Mouse (Mus musculus): Measurements from ENCODE around the gene Dtd2. TPM values are rescaled to one million over a fixed set of nuclear protein-coding genes. Genes with fewer than 3 reads are reported as not detected.
A peak's percentile ranks its signal among the peaks of the same experiment; 100 is the strongest.

The Dtd2 gene
- polyA plus RNA-seq, 1 experiment: 12.7 TPM

GRCm38 (mm10) chr12:52001544-52001943, 4.8 kb downstream of the Dtd2 start:
- H3K4me3 ChIP-seq (replicated peaks; ENCODE audit: insufficient read depth, low read depth, low read length): no peak overlapping the region
- no peaks in the 10 kb centered on the region for H3K27me3 ChIP-seq (ENCODE audit: control insufficient read depth, insufficient read depth, low read length)
- H3K27ac ChIP-seq (ENCODE audit: insufficient read depth, low read length): no peak overlapping the region
- H3K4me1 ChIP-seq (ENCODE audit: control insufficient read depth, insufficient read depth, low read length): no peaks in the 10 kb centered on the region; the same call in 1 of the 2 replicates
- peak; percentile 33 to 74 for DNase-seq
- TF ChIP-seq POLR2A (IDR thresholded peaks at IDR 0.05; ENCODE audit: borderline replicate concordance, insufficient read depth, low read length) (no peak), CTCF (IDR thresholded peaks at IDR 0.05; ENCODE audit: borderline replicate concordance, insufficient read depth, low read depth, low read length) (no peak; the same call in 1 of the 2 replicates)
- 5% methylated on average over 4 of the region's 4 CpGs for WGBS

- 85% methylated on average over 9 of the region's 9 CpGs for WGBS
- no peak overlapping the region for H3K4me3 ChIP-seq (replicated peaks; ENCODE audit: insufficient read depth, low read depth, low read length)
- H3K27me3 ChIP-seq (ENCODE audit: control insufficient read depth, insufficient read depth, low read length): no peaks in the 10 kb centered on the region
- H3K27ac ChIP-seq (ENCODE audit: insufficient read depth, low read length): no peak overlapping the region
- no peak for DNase-seq
- TF ChIP-seq POLR2A (IDR thresholded peaks at IDR 0.05; ENCODE audit: borderline replicate concordance, insufficient read depth, low read length) (no peak), CTCF (IDR thresholded peaks at IDR 0.05; ENCODE audit: borderline replicate concordance, insufficient read depth, low read depth, low read length) (no peak)
- no peaks in the 10 kb centered on the region for H3K4me1 ChIP-seq (ENCODE audit: control insufficient read depth, insufficient read depth, low read length)
Measured at GRCm38 (mm10) chr12:51998366-51998932, 7.9 kb downstream of the Dtd2 start.

- H3K27me3 ChIP-seq (ENCODE audit: control insufficient read depth, insufficient read depth, low read length): no peaks in the 10 kb centered on the region
- no peak overlapping the region for H3K4me3 ChIP-seq (replicated peaks; ENCODE audit: insufficient read depth, low read depth, low read length)
- H3K27ac ChIP-seq (ENCODE audit: insufficient read depth, low read length): no peak overlapping the region
- 89% methylated on average over 1 of the region's 1 CpGs for WGBS
- DNase-seq: no peak
- no peak for TF ChIP-seq POLR2A (IDR thresholded peaks at IDR 0.05; ENCODE audit: borderline replicate concordance, insufficient read depth, low read length)
- no peak for TF ChIP-seq CTCF (IDR thresholded peaks at IDR 0.05; ENCODE audit: borderline replicate concordance, insufficient read depth, low read depth, low read length)
- H3K4me1 ChIP-seq (ENCODE audit: control insufficient read depth, insufficient read depth, low read length): no peaks in the 10 kb centered on the region
Measured at GRCm38 (mm10) chr12:51995738-51996536, 10.4 kb downstream of the Dtd2 start.

GRCm38 (mm10) chr12:51990629-51991028, 15.7 kb downstream of the Dtd2 start:
- 69% methylated on average over 2 of the region's 2 CpGs for WGBS
- peaks cover 5% of the 10 kb centered on the region; the same call in 1 of the 2 replicates for H3K4me1 ChIP-seq (ENCODE audit: control insufficient read depth, insufficient read depth, low read length)
- TF ChIP-seq POLR2A (IDR thresholded peaks at IDR 0.05; ENCODE audit: borderline replicate concordance, insufficient read depth, low read length): no peak
- no peak for TF ChIP-seq CTCF (IDR thresholded peaks at IDR 0.05; ENCODE audit: borderline replicate concordance, insufficient read depth, low read depth, low read length)

GRCm38 (mm10) chr12:51988536-51988935, 17.8 kb downstream of the Dtd2 start:
- DNase-seq: no peak
- Histone ChIP-seq H3K4me3 (replicated peaks; ENCODE audit: insufficient read depth, low read depth, low read length) (no peak overlapping the region), H3K27me3 (ENCODE audit: control insufficient read depth, insufficient read depth, low read length) (no peaks in the 10 kb centered on the region), H3K4me1 (ENCODE audit: control insufficient read depth, insufficient read depth, low read length) (peaks cover 8% of the 10 kb centered on the region; the same call in 1 of the 2 replicates), H3K27ac (ENCODE audit: insufficient read depth, low read length) (no peak overlapping the region)
- WGBS: 85% methylated on average over 5 of the region's 5 CpGs
- no peak for TF ChIP-seq CTCF (IDR thresholded peaks at IDR 0.05; ENCODE audit: borderline replicate concordance, insufficient read depth, low read depth, low read length)
- TF ChIP-seq POLR2A (IDR thresholded peaks at IDR 0.05; ENCODE audit: borderline replicate concordance, insufficient read depth, low read length): no peak

More at GRCm38 (mm10) chr12:51990629-51991028, 15.7 kb downstream of the Dtd2 start:
- Histone ChIP-seq H3K27ac (ENCODE audit: insufficient read depth, low read length) (no peak overlapping the region), H3K4me3 (replicated peaks; ENCODE audit: insufficient read depth, low read depth, low read length) (no peak overlapping the region), H3K27me3 (ENCODE audit: control insufficient read depth, insufficient read depth, low read length) (no peaks in the 10 kb centered on the region)
- DNase-seq: no peak

GRCm38 (mm10) chr12:51985826-51986225, 20.5 kb downstream of the Dtd2 start:
- Histone ChIP-seq H3K27me3 (ENCODE audit: control insufficient read depth, insufficient read depth, low read length) (no peaks in the 10 kb centered on the region), H3K27ac (ENCODE audit: insufficient read depth, low read length) (no peak overlapping the region), H3K4me1 (ENCODE audit: control insufficient read depth, insufficient read depth, low read length) (peaks cover 8% of the 10 kb centered on the region; the same call in 1 of the 2 replicates), H3K4me3 (replicated peaks; ENCODE audit: insufficient read depth, low read depth, low read length) (no peak overlapping the region)
- peak; percentile 29 to 55 for DNase-seq
- TF ChIP-seq CTCF (IDR thresholded peaks at IDR 0.05; ENCODE audit: borderline replicate concordance, insufficient read depth, low read depth, low read length) (no peak), POLR2A (IDR thresholded peaks at IDR 0.05; ENCODE audit: borderline replicate concordance, insufficient read depth, low read length) (no peak)
- WGBS: 12% methylated on average over 4 of the region's 4 CpGs

GRCm38 (mm10) chr12:51985163-51985748, 21.0 kb downstream of the Dtd2 start:
- WGBS: 91% methylated on average over 3 of the region's 3 CpGs
- no peaks in the 10 kb centered on the region for H3K27me3 ChIP-seq (ENCODE audit: control insufficient read depth, insufficient read depth, low read length)
- peaks cover 8% of the 10 kb centered on the region; the same call in 1 of the 2 replicates for H3K4me1 ChIP-seq (ENCODE audit: control insufficient read depth, insufficient read depth, low read length)
- H3K27ac ChIP-seq (ENCODE audit: insufficient read depth, low read length): no peak overlapping the region
- TF ChIP-seq CTCF (IDR thresholded peaks at IDR 0.05; ENCODE audit: borderline replicate concordance, insufficient read depth, low read depth, low read length) (no peak), POLR2A (IDR thresholded peaks at IDR 0.05; ENCODE audit: borderline replicate concordance, insufficient read depth, low read length) (no peak)
- no peak for DNase-seq
- H3K4me3 ChIP-seq (replicated peaks; ENCODE audit: insufficient read depth, low read depth, low read length): no peak overlapping the region

Measured in cerebellum, adult 2 months (tissue).